Mouse (Mus musculus) thymus, adult 2 months (tissue): ENCODE results near the gene Arhgap40. TPM values are rescaled to one million over a fixed set of nuclear protein-coding genes. Genes with fewer than 3 reads are reported as not detected.

Source experiments
- DNase-seq: peaks from one replicate; pipeline ENCODE4 v3.0.0; 2021
- H3K27ac ChIP-seq: fragments of 200-500 bp; 2 replicates; pipeline ENCODE4 v1.5.1; 2012; ENCODE audit warnings: low read length, control low read depth; ENCODE audit not compliant: control insufficient read depth, insufficient read depth
- H3K27me3 ChIP-seq: fragments of 200-500 bp; 2 replicates; pipeline ENCODE4 v1.6.1; 2012; ENCODE audit warnings: mild to moderate bottlenecking, low read length, moderate library complexity, mixed read lengths; ENCODE audit not compliant: control insufficient read depth, insufficient read depth
- H3K36me3 ChIP-seq: fragments of 200-500 bp; 2 replicates; pipeline ENCODE4 v1.6.1; 2012; ENCODE audit warnings: mild to moderate bottlenecking, low read length, moderate library complexity; ENCODE audit not compliant: control insufficient read depth, insufficient read depth
- H3K4me1 ChIP-seq: fragments of 200-500 bp; replicated peaks from 2 replicates; pipeline ENCODE4 v1.6.1; 2012; ENCODE audit warnings: low read length; ENCODE audit not compliant: control insufficient read depth, insufficient read depth
- H3K4me3 ChIP-seq: fragments of 200-500 bp; 2 replicates; pipeline ENCODE4 v1.5.1; 2012; ENCODE audit warnings: mild to moderate bottlenecking, low read length, control low read depth, moderate library complexity; ENCODE audit not compliant: control insufficient read depth, insufficient read depth
- CTCF ChIP-seq: fragments of 200-500 bp; IDR thresholded peaks from 2 replicates; pipeline ENCODE4 v1.5.1; 2012; ENCODE audit warnings: mild to moderate bottlenecking, control low read depth, low read length, moderate library complexity, borderline replicate concordance; ENCODE audit not compliant: control insufficient read depth, poor library complexity, insufficient read depth; ENCODE audit errors: extremely low read depth
- POLR2A ChIP-seq: fragments of 200-500 bp; IDR thresholded peaks from 2 replicates; pipeline ENCODE4 v1.6.1; 2012; ENCODE audit warnings: mild to moderate bottlenecking, low read length, control low read depth, moderate library complexity; ENCODE audit not compliant: control insufficient read depth, poor library complexity, insufficient read depth; ENCODE audit errors: extremely low read depth
- WGBS: fragments of 180-500 bp; shearing (Covaris S2); methylation state at CpG from one replicate; pipeline ENCODE4 v1.1.7; 2018; 5-methylcytosine and 5-hydroxymethylcytosine counted together
- polyA plus RNA-seq: library from polyadenylated mRNA; depleted of rRNA; stranded (reverse); fragments of >200 nt; gene quantifications from 2 replicates; pipeline ENCODE4 v1.2.3, GENCODE M21; 2012

Gene Arhgap40
- polyA plus RNA-seq, 1 experiment, result 0.24 TPM

- 72% methylated on average over 2 of the region's 2 CpGs for WGBS
- TF ChIP-seq POLR2A, result no peak
- no peak for TF ChIP-seq CTCF
- H3K27me3 ChIP-seq, result no peaks in the 10 kb centered on the region
These were observed 32.7 kb downstream of the Arhgap40 start for GRCm38 (mm10) chr2:158545266-158545665.

GRCm38 (mm10) chr2:158546751-158547150 is 34.2 kb downstream of the Arhgap40 start:
- peak; percentile 70 for DNase-seq
- Histone ChIP-seq H3K27ac (no peak overlapping the region), H3K36me3 (no peaks in the 10 kb centered on the region), H3K27me3 (no peaks in the 10 kb centered on the region), H3K4me3 (no peak overlapping the region), H3K4me1 (no peaks in the 10 kb centered on the region)
- TF ChIP-seq POLR2A, result no peak
- TF ChIP-seq CTCF, result peak; percentile 93
- WGBS, result 8% methylated on average over 17 of the region's 17 CpGs

More at GRCm38 (mm10) chr2:158545266-158545665, 32.7 kb downstream of the Arhgap40 start:
- H3K4me1 ChIP-seq, result no peaks in the 10 kb centered on the region
- no peak overlapping the region for H3K4me3 ChIP-seq
- no peak for DNase-seq
- no peak overlapping the region for H3K27ac ChIP-seq
- H3K36me3 ChIP-seq, result no peaks in the 10 kb centered on the region

DNA sequence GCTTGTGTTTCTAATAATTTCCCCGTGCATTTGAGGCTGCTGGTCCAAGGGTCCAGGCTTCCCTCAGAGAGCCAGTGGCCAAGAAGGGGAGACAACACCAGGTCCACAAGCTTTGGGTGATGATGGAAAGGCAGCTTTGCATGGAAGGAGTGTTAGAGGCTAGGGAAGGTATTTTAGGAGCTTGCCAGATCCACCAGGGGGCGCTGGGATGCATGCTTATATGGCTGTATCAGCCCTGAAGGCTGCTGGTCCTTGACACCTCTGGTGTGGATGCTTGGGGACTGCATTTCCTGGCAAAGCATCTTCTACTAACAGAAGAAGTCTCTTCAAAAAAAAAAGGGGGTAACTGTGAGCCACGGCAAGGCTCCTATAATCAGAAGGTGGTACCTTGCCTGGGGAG is 37.5 kb downstream of the Arhgap40 start:
- TF ChIP-seq POLR2A, result no peak
- peak; percentile 65; the same call in 1 of the 2 replicates for TF ChIP-seq CTCF
- Histone ChIP-seq H3K36me3 (no peaks in the 10 kb centered on the region), H3K4me3 (no peak overlapping the region), H3K4me1 (no peaks in the 10 kb centered on the region), H3K27me3 (peaks cover 6% of the 10 kb centered on the region; the same call in 1 of the 2 replicates), H3K27ac (no peak overlapping the region)
- peak; percentile 78 for DNase-seq
- 4% methylated on average over 3 of the region's 3 CpGs for WGBS

- H3K4me3 ChIP-seq, result no peak overlapping the region
- TF ChIP-seq CTCF (no peak), POLR2A (no peak)
- no peak for DNase-seq
- 44% methylated on average over 10 of the region's 10 CpGs for WGBS
- H3K27ac ChIP-seq, result no peak overlapping the region
- peaks cover 9% of the 10 kb centered on the region for H3K4me1 ChIP-seq
- H3K36me3 ChIP-seq, result no peaks in the 10 kb centered on the region
- peaks cover 6% of the 10 kb centered on the region; the same call in 1 of the 2 replicates for H3K27me3 ChIP-seq
These were observed 41.8 kb downstream of the Arhgap40 start for GRCm38 (mm10) chr2:158554366-158554765.

GRCm38 (mm10) chr2:158555252-158555651 is 42.7 kb downstream of the Arhgap40 start:
- 8% methylated on average over 7 of the region's 7 CpGs for WGBS
- no peak for DNase-seq
- H3K27me3 ChIP-seq, result peaks cover 6% of the 10 kb centered on the region; the same call in 1 of the 2 replicates
- no peak overlapping the region for H3K4me3 ChIP-seq
- H3K27ac ChIP-seq, result no peak overlapping the region
- peaks cover 9% of the 10 kb centered on the region for H3K4me1 ChIP-seq
- no peaks in the 10 kb centered on the region for H3K36me3 ChIP-seq
- no peak for TF ChIP-seq CTCF
- no peak for TF ChIP-seq POLR2A

GRCm38 (mm10) chr2:158555812-158556211 is 43.2 kb downstream of the Arhgap40 start:
- Histone ChIP-seq H3K27me3 (peaks cover 6% of the 10 kb centered on the region; the same call in 1 of the 2 replicates), H3K36me3 (no peaks in the 10 kb centered on the region), H3K4me1 (peaks cover 9% of the 10 kb centered on the region), H3K27ac (no peak overlapping the region), H3K4me3 (no peak overlapping the region)
- WGBS, result 12% methylated on average over 8 of the region's 8 CpGs
- DNase-seq, result no peak
- TF ChIP-seq CTCF (no peak), POLR2A (no peak)

DNA sequence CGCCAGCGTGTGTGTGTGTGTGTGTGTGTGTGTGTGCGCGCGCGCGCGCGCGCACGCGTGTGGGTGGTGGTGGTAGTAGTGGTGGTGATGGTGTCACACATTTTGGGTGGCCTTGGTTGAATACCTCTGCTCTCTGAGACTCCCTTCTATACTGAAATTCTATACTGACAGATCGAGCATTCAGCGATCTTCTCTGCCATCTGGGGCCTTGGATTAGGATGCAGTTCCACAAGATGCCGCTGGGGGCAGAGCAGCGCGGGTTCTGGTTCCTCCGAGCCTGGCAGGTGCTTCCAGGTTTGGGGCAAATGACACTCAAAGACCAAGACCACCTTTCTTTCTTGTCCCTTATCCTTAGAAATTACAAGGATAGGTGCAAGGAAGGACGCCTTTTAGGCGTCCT is 43.6 kb downstream of the Arhgap40 start:
- no peak for TF ChIP-seq POLR2A
- TF ChIP-seq CTCF, result peak; percentile 81; the same call in 1 of the 2 replicates
- Histone ChIP-seq H3K27me3 (peaks cover 6% of the 10 kb centered on the region; the same call in 1 of the 2 replicates), H3K27ac (no peak overlapping the region), H3K4me1 (peaks cover 9% of the 10 kb centered on the region), H3K4me3 (no peak overlapping the region), H3K36me3 (no peaks in the 10 kb centered on the region)
- 4% methylated on average over 20 of the region's 20 CpGs for WGBS
- DNase-seq, result peak; percentile 80
